Mouse (Mus musculus) heart, adult 2 months (tissue): Measurements from ENCODE around the gene Dcakd. TPM values are rescaled to one million over a fixed set of nuclear protein-coding genes. Genes with fewer than 3 reads are reported as not detected.

Source experiments
- DNase-seq, 2 experiments: peaks; one replicate each; pipeline ENCODE4 v3.0.0; 2021
- H3K27ac ChIP-seq: fragments of 200-600 bp; 2 replicates; pipeline ENCODE4 v1.8.1; 2022
- H3K27me3 ChIP-seq: fragments of 200-500 bp; 2 replicates; pipeline ENCODE4 v1.6.1; 2012; ENCODE audit warnings: mild to moderate bottlenecking, low read length, inconsistent platforms, mixed read lengths; ENCODE audit not compliant: control insufficient read depth, insufficient read depth
- H3K36me3 ChIP-seq: fragments of 200-500 bp; 2 replicates; pipeline ENCODE4 v1.6.1; 2012; ENCODE audit warnings: low read length, inconsistent platforms; ENCODE audit not compliant: control insufficient read depth, insufficient read depth
- H3K4me1 ChIP-seq: fragments of 200-500 bp; 2 replicates; pipeline ENCODE4 v1.6.1; 2011; ENCODE audit warnings: low read length; ENCODE audit not compliant: control insufficient read depth, insufficient read depth
- H3K4me3 ChIP-seq: fragments of 200-600 bp; 2 replicates; pipeline ENCODE4 v1.8.1; 2022
- H3K79me2 ChIP-seq: fragments of 200-500 bp; replicated peaks from 2 replicates; pipeline ENCODE4 v1.6.1; 2012; ENCODE audit warnings: mild to moderate bottlenecking, inconsistent platforms, low read length, moderate library complexity, mixed read lengths; ENCODE audit not compliant: control insufficient read depth, insufficient read depth
- H3K9ac ChIP-seq: fragments of 200-500 bp; 2 replicates; pipeline ENCODE4 v1.6.1; 2012; ENCODE audit warnings: low read depth, mild to moderate bottlenecking, control low read depth, inconsistent platforms, low read length, mixed read lengths
- CTCF ChIP-seq: fragments of 200-600 bp; IDR thresholded peaks from 2 replicates; pipeline ENCODE4 v1.8.1; 2022; ENCODE audit warnings: antibody characterized with exemption, mild to moderate bottlenecking, moderate library complexity
- EP300 ChIP-seq: fragments of 200-500 bp; IDR thresholded peaks from 2 replicates; pipeline ENCODE4 v1.6.1; 2011; ENCODE audit warnings: low read depth, low read length, control low read depth; ENCODE audit not compliant: insufficient read depth
- POLR2A ChIP-seq: fragments of 200-500 bp; IDR thresholded peaks from 2 replicates; pipeline ENCODE4 v1.6.1; 2011; ENCODE audit warnings: mild to moderate bottlenecking, low read depth, low read length, control low read depth; ENCODE audit not compliant: insufficient read depth
- WGBS: fragments of 180-500 bp; shearing (Covaris S2); methylation state at CpG from one replicate; pipeline ENCODE4 v1.1.7; 2018; 5-methylcytosine and 5-hydroxymethylcytosine counted together
- intact Hi-C: fragments of 180-260 bp; cut with DNase I; formaldehyde crosslinking; loops from one replicate; pipeline ENCODE4 v1.15.1; 2025
- polyA plus RNA-seq: library from polyadenylated mRNA; depleted of rRNA; stranded (reverse); fragments of >200 nt; gene quantifications from 2 replicates; pipeline ENCODE4 v1.2.3, GENCODE M21; 2012
- total RNA-seq, 2 experiments: library from RNA; stranded (reverse); gene quantifications; 2 replicates each; pipeline ENCODE4 v1.2.3; 2021

Dcakd gene
- total and polyA plus RNA-seq, 3 experiments: 69.3 to 122 (median 75.0) TPM

GRCm38 (mm10) chr11:103017661-103018060 is 10.5 kb downstream of the Dcakd start:
- H3K27ac ChIP-seq: no peak overlapping the region
- H3K4me3 ChIP-seq: no peak overlapping the region
- H3K36me3 ChIP-seq: no peaks in the 10 kb centered on the region
- H3K9ac ChIP-seq: no peak overlapping the region
- intact Hi-C loops: no loop called here
- no peak for TF ChIP-seq POLR2A
- TF ChIP-seq EP300: no peak
- no peak for TF ChIP-seq CTCF
- DNase-seq: no peak
- H3K79me2 ChIP-seq: no peaks in the 10 kb centered on the region
- 78% methylated on average over 9 of the region's 9 CpGs for WGBS
- H3K4me1 ChIP-seq: peaks cover 3% of the 10 kb centered on the region; the same call in 1 of the 2 replicates
- no peaks in the 10 kb centered on the region for H3K27me3 ChIP-seq

GRCm38 (mm10) chr11:103016930-103017329 is 11.2 kb downstream of the Dcakd start:
- DNase-seq: peak; percentile 99 to 100
- H3K4me1 ChIP-seq: peaks cover 3% of the 10 kb centered on the region; the same call in 1 of the 2 replicates

GRCm38 (mm10) chr11:103015881-103016825 is 12.0 kb downstream of the Dcakd start:
- Histone ChIP-seq H3K4me1 (peaks cover 3% of the 10 kb centered on the region; the same call in 1 of the 2 replicates), H3K9ac (peak overlapping the region; percentile 87), H3K79me2 (no peaks in the 10 kb centered on the region), H3K36me3 (no peaks in the 10 kb centered on the region), H3K27ac (peak overlapping the region; percentile 74), H3K27me3 (no peaks in the 10 kb centered on the region), H3K4me3 (peak overlapping the region; percentile 63)
- DNase-seq: no peak
- intact Hi-C loops: no loop called here
- no peak for TF ChIP-seq CTCF
- no peak for TF ChIP-seq POLR2A
- TF ChIP-seq EP300: no peak
- 42% methylated on average over 27 of the region's 27 CpGs for WGBS

More at GRCm38 (mm10) chr11:103016930-103017329, 11.2 kb downstream of the Dcakd start:
- Histone ChIP-seq H3K27me3 (no peaks in the 10 kb centered on the region), H3K4me3 (peak overlapping the region; percentile 63), H3K27ac (peak overlapping the region; percentile 74), H3K79me2 (no peaks in the 10 kb centered on the region), H3K9ac (peak overlapping the region; percentile 87), H3K36me3 (no peaks in the 10 kb centered on the region)
- TF ChIP-seq EP300 (no peak), POLR2A (peak; percentile 48; the same call in 1 of the 2 replicates)
- intact Hi-C loops: no loop called here
- WGBS: under 1% methylated on average over 39 of the region's 41 CpGs

- 76% methylated on average over 2 of the region's 2 CpGs for WGBS
- no peaks in the 10 kb centered on the region for H3K79me2 ChIP-seq
- peak overlapping the region; percentile 64; the same call in 1 of the 2 replicates for H3K27ac ChIP-seq
- H3K27me3 ChIP-seq: no peaks in the 10 kb centered on the region
- TF ChIP-seq CTCF (no peak), EP300 (no peak), POLR2A (no peak)
- H3K9ac ChIP-seq: no peak overlapping the region
- no peak for DNase-seq
- H3K36me3 ChIP-seq: no peaks in the 10 kb centered on the region; the same call in 1 of the 2 replicates
- peaks cover 11% of the 10 kb centered on the region for H3K4me1 ChIP-seq
- intact Hi-C loops: no loop called here
- H3K4me3 ChIP-seq: no peak overlapping the region
Observed at GRCm38 (mm10) chr11:103011206-103011497, 17.0 kb downstream of the Dcakd start.

GRCm38 (mm10) chr11:103010454-103011205 is 17.5 kb downstream of the Dcakd start:
- H3K9ac ChIP-seq: no peak overlapping the region
- H3K4me1 ChIP-seq: peaks cover 9% of the 10 kb centered on the region
- peak overlapping the region; percentile 64 for H3K27ac ChIP-seq
- no peak overlapping the region for H3K4me3 ChIP-seq
- DNase-seq: no peak
- intact Hi-C loops: no loop called here
- no peaks in the 10 kb centered on the region for H3K79me2 ChIP-seq
- WGBS: 68% methylated on average over 13 of the region's 13 CpGs
- TF ChIP-seq CTCF (no peak), EP300 (no peak), POLR2A (no peak)
- H3K36me3 ChIP-seq: no peaks in the 10 kb centered on the region; the same call in 1 of the 2 replicates
- no peaks in the 10 kb centered on the region for H3K27me3 ChIP-seq
